Mouse (Mus musculus) erythroblast, embryonic 14.5 days (primary cell): ENCODE data around the gene Slc9b2.

Source experiments
- GATA1 ChIP-seq: IDR thresholded peaks from 2 replicates; pipeline ENCODE4 v1.6.1; 2012; ENCODE audit warnings: low read length, inconsistent platforms, mixed read lengths
- TAL1 ChIP-seq: IDR thresholded peaks from 3 replicates; pipeline ENCODE4 v1.6.1; 2012; ENCODE audit warnings: low read length, inconsistent platforms, mixed read lengths

DNA sequence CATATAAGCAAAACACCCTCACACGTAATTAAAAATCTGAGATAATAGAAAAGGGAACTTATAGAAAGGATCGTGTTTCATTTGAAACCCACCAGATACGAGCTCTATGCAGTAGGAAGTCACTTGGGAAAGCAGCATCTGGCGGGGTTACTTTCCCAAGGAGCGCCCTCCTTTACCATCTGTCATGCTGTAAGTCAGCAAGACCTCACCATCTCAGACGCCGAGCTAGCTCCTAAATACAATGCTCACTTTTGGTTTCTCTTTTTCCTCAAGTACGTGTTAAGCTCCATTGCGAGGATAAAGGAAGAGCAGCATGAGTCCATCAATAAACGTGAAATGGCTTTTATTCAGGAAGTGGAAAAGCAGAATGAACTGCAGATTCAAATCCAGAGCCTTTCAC lies 48.6 kb upstream of the Slc9b2 start:
- TF ChIP-seq GATA1 (no peak), TAL1 (no peak)
